Mouse (Mus musculus) intestine, postnatal 0 days (tissue): ENCODE measurements around the gene Irak3. TPM values are rescaled to one million over a fixed set of nuclear protein-coding genes. Genes with fewer than 3 reads are reported as not detected.
A peak's percentile ranks its signal among the peaks of the same experiment; 100 is the strongest.

ENCODE experiments used
- ATAC-seq: fragments of 200-750 bp; cut with Nextera tagmentation; 2 replicates; pipeline ENCODE4 v1.8.0; 2017; ENCODE audit warnings: mild to moderate bottlenecking, moderate TSS enrichment, moderate library complexity
- H3K27ac ChIP-seq: fragments of 300-500 bp; sonication (generic); 2 replicates; pipeline ENCODE4 v1.5.1; 2014; ENCODE audit warnings: mild to moderate bottlenecking, low read depth, low read length, moderate library complexity
- H3K27me3 ChIP-seq: fragments of 300-500 bp; sonication (generic); replicated peaks from 2 replicates; pipeline ENCODE4 v1.6.1; 2014; ENCODE audit warnings: low read length, mixed read lengths; ENCODE audit not compliant: control insufficient read depth, insufficient read depth
- H3K36me3 ChIP-seq: fragments of 300-500 bp; sonication (generic); 2 replicates; pipeline ENCODE4 v1.6.1; 2014; ENCODE audit warnings: mild to moderate bottlenecking, moderate library complexity; ENCODE audit not compliant: control insufficient read depth, insufficient read depth
- H3K4me1 ChIP-seq: fragments of 300-500 bp; sonication (generic); replicated peaks from 2 replicates; pipeline ENCODE4 v1.6.1; 2014; ENCODE audit warnings: antibody characterized with exemption, low read length, mixed read lengths; ENCODE audit not compliant: control insufficient read depth, insufficient read depth
- H3K4me2 ChIP-seq: fragments of 300-500 bp; sonication (generic); replicated peaks from 2 replicates; pipeline ENCODE4 v1.6.1; 2014; ENCODE audit warnings: low read depth, mild to moderate bottlenecking, moderate library complexity
- H3K4me3 ChIP-seq: fragments of 300-500 bp; sonication (generic); 2 replicates; pipeline ENCODE4 v1.5.1; 2014; ENCODE audit warnings: low read depth, low read length
- H3K9ac ChIP-seq: fragments of 300-500 bp; sonication (generic); 2 replicates; pipeline ENCODE4 v1.6.1; 2014; ENCODE audit warnings: mild to moderate bottlenecking, low read depth, low read length
- H3K9me3 ChIP-seq: fragments of 300-500 bp; sonication (generic); 2 replicates; pipeline ENCODE4 v1.6.1; 2016; ENCODE audit warnings: mixed run types; ENCODE audit not compliant: control insufficient read depth
- CTCF ChIP-seq: sonication (generic); IDR thresholded peaks from 2 replicates; pipeline ENCODE4 v1.5.1; 2016; ENCODE audit warnings: low read depth, mild to moderate bottlenecking, control low read depth, antibody characterized with exemption, moderate library complexity
- WGBS: fragments of 180-500 bp; shearing (Covaris S2); extraction: QIAGEN DNeasy Blood & Tissue Kit; methylation state at CpG from one replicate; pipeline ENCODE4 v1.1.7; 2014; 5-methylcytosine and 5-hydroxymethylcytosine counted together
- polyA plus RNA-seq: library from polyadenylated mRNA; unstranded; fragments of >200 nt; fragmentation: Nextera tagmentation; extraction: Ambion mirVana; gene quantifications from 2 replicates; pipeline ENCODE4 v1.2.1, GENCODE M21; 2015

Gene Irak3
- 0.81 and 0.95 TPM in 2 replicates for polyA plus RNA-seq

DNA sequence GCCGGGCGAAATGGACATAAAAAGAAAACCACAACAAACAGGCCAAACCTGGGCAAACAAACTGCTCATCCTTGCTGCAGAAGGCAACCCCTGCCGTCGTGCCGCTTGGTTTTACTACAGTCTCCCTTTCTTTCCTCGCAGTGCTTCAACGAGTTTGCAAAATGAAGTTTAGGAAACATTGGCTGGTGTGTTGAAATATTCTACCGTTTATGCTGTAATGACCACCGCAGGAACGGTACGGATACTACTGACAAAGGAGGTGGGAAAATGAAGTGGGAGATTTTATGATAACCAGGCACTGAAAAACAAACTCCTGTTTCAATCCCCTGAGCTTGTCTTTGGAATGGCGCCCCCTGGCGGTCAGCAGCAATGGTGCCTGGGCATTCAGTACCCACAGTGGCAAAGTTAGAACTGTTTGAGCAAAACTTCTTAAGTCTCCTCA lies at the start of gene Irak3:
Gene Irak3 (minus strand): TSS at position 170 of the 442 bp plus-strand sequence.
- peaks cover 9% of the 10 kb centered on the region for H3K27me3 ChIP-seq
- H3K9ac ChIP-seq: peak within 1 kb of the TSS; percentile 50
- peak within 1 kb of the TSS; percentile 60 for H3K4me3 ChIP-seq
- 0 out of 2 replicates have a peak, but pooled peaks have one; percentile 42 for ATAC-seq
- WGBS: 2% methylated on average over 13 of the region's 13 CpGs
- H3K36me3 ChIP-seq: no peaks in the 10 kb centered on the region
- H3K27ac ChIP-seq: peak within 1 kb of the TSS; percentile 57
- H3K4me1 ChIP-seq: 0 out of 2 replicates have a peak, but pooled peaks cover 4% of the 10 kb centered on the region
- TF ChIP-seq CTCF: peak; percentile 94
- H3K4me2 ChIP-seq: peak within 1 kb of the TSS; percentile 95
- no peaks in the 10 kb centered on the region for H3K9me3 ChIP-seq

- Histone ChIP-seq H3K36me3 (no peaks in the 10 kb centered on the region), H3K27me3 (no peaks in the 10 kb centered on the region), H3K9me3 (no peaks in the 10 kb centered on the region), H3K4me2 (no peak overlapping the region), H3K4me3 (no peak overlapping the region), H3K27ac (no peak overlapping the region), H3K9ac (no peak overlapping the region), H3K4me1 (no peaks in the 10 kb centered on the region)
- ATAC-seq: no peak
- TF ChIP-seq CTCF: peak; percentile 42
- 57% methylated on average over 11 of the region's 11 CpGs for WGBS
Observed at GRCm38 (mm10) chr10:120250911-120251683, 49.2 kb upstream of the Irak3 start.

- Histone ChIP-seq H3K4me2 (no peak overlapping the region), H3K27me3 (no peaks in the 10 kb centered on the region), H3K4me1 (no peaks in the 10 kb centered on the region), H3K9ac (no peak overlapping the region), H3K27ac (no peak overlapping the region), H3K9me3 (no peaks in the 10 kb centered on the region), H3K4me3 (no peak overlapping the region), H3K36me3 (no peaks in the 10 kb centered on the region)
- 33% methylated on average over 9 of the region's 9 CpGs for WGBS
- TF ChIP-seq CTCF: peak; percentile 82
- ATAC-seq: no peak
Observed at GRCm38 (mm10) chr10:120246994-120247750, 45.2 kb upstream of the Irak3 start.

DNA sequence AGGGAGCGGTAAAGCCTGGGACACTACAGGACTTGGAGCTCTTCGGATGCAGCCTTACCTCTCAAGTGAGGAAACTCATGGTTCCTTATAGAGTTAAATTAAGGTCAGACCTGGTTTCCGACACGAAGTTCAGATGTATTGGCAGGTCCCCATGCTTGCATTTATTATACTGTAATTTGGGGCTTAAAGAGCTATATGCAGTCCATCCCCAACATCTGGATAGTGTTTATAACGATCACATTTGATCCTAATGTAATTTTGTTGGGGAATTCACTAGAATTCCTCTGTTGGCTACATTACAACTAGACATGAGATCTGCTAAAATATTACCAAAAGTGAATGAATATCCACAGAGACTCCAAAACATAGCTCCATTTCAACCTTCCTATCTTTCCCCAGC lies 43.8 kb upstream of the Irak3 start:
- Histone ChIP-seq H3K4me3 (no peak overlapping the region), H3K4me2 (no peak overlapping the region), H3K9ac (no peak overlapping the region), H3K4me1 (no peaks in the 10 kb centered on the region), H3K27ac (no peak overlapping the region), H3K36me3 (no peaks in the 10 kb centered on the region), H3K27me3 (no peaks in the 10 kb centered on the region), H3K9me3 (no peaks in the 10 kb centered on the region)
- ATAC-seq: no peak
- TF ChIP-seq CTCF: no peak
- WGBS: 68% methylated on average over 5 of the region's 5 CpGs

DNA sequence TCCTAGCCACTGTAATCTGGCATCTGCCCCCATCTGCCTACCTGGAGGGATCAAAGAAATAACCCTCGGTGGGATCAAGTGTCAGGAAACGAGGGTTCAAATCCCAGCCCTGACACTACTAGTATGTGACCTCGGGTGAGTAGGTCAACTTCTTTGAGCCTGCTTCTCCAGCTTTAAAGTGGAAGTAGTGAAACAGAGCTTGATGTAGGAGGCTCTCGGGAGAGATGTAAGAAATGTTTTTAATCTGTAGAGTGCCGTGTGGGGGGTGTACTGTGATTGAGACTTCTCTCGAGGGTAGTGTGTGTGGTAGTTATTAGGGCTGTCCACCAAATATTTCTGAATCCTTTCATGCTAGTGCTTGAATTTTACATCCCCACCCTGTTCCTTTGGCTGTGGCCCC lies 40.5 kb upstream of the Irak3 start:
- no peak overlapping the region for H3K27ac ChIP-seq
- no peak for ATAC-seq
- no peak overlapping the region for H3K4me3 ChIP-seq
- H3K27me3 ChIP-seq: no peaks in the 10 kb centered on the region
- no peaks in the 10 kb centered on the region for H3K36me3 ChIP-seq
- H3K4me1 ChIP-seq: no peaks in the 10 kb centered on the region
- TF ChIP-seq CTCF: no peak
- no peaks in the 10 kb centered on the region for H3K9me3 ChIP-seq
- H3K4me2 ChIP-seq: no peak overlapping the region
- 72% methylated on average over 6 of the region's 6 CpGs for WGBS
- no peak overlapping the region for H3K9ac ChIP-seq

GRCm38 (mm10) chr10:120239476-120239875 lies 37.5 kb upstream of the Irak3 start:
- H3K27me3 ChIP-seq: no peaks in the 10 kb centered on the region
- no peak for ATAC-seq
- H3K4me2 ChIP-seq: no peak overlapping the region
- H3K9me3 ChIP-seq: no peaks in the 10 kb centered on the region
- no peak overlapping the region for H3K4me3 ChIP-seq
- 58% methylated on average over 6 of the region's 6 CpGs for WGBS
- H3K36me3 ChIP-seq: no peaks in the 10 kb centered on the region
- H3K9ac ChIP-seq: no peak overlapping the region
- no peak overlapping the region for H3K27ac ChIP-seq
- TF ChIP-seq CTCF: no peak
- H3K4me1 ChIP-seq: no peaks in the 10 kb centered on the region
